Mouse (Mus musculus): Measurements from ENCODE around the gene Olfr311.

DNA sequence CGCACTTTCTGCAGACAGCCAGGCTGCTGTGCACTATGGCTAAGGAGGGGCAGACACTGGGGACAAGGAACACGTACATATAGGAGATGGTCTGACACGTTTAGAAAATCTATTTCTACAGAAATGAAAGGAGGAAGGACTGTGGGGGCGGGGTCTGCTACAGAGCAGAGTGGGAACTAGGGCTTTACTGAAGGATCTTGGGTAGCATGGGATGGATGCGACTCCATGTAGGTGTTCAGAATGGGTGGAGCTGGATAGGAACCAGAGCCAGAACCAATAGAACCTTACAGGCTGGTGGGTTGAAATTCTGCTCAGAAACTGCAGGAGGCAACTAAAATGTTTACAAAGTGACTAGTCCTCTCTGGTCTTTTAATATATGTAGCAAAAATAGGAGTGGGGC lies 39.3 kb upstream of the Olfr311 start:
- no peak for TF ChIP-seq CTCF (IDR thresholded peaks at IDR 0.05)
- TF ChIP-seq POLR2A (IDR thresholded peaks at IDR 0.05; ENCODE audit: insufficient read depth, low read depth, low read length) = no peak
